Mouse (Mus musculus) lung, embryonic 15.5 days (tissue): ENCODE measurements at regions not wholly inside any gene's neighbourhood (a gene's known extent, or its start where the extent isn't known, plus 50 kb on each side); places are given as distances from the start of the nearest gene placed in this dataset.

Experiments used
- ATAC-seq: fragments of 200-750 bp; cut with Nextera tagmentation; 2 replicates; pipeline ENCODE4 v1.8.0; 2017; ENCODE audit warnings: moderate number of reproducible peaks, borderline replicate concordance; ENCODE audit not compliant: low FRiP score, low TSS enrichment; ENCODE audit errors: extremely low read depth
- H3K27ac ChIP-seq: fragments of 300-500 bp; sonication (generic); 2 replicates; pipeline ENCODE4 v1.5.1; 2015; ENCODE audit warnings: moderate library complexity, mild to moderate bottlenecking, inconsistent platforms
- H3K27me3 ChIP-seq: fragments of 300-500 bp; sonication (generic); 2 replicates; pipeline ENCODE4 v1.6.1; 2015; ENCODE audit warnings: inconsistent platforms
- H3K36me3 ChIP-seq: fragments of 300-500 bp; sonication (generic); 2 replicates; pipeline ENCODE4 v1.6.1; 2015; ENCODE audit warnings: inconsistent platforms
- H3K4me1 ChIP-seq: fragments of 300-500 bp; sonication (generic); 2 replicates; pipeline ENCODE4 v1.6.1; 2015; ENCODE audit warnings: inconsistent platforms
- H3K4me2 ChIP-seq: fragments of 300-500 bp; sonication (generic); 2 replicates; pipeline ENCODE4 v1.6.1; 2015; ENCODE audit warnings: inconsistent platforms, mild to moderate bottlenecking, moderate library complexity
- H3K4me3 ChIP-seq: fragments of 300-500 bp; sonication (generic); 2 replicates; pipeline ENCODE4 v1.5.1; 2015; ENCODE audit warnings: mild to moderate bottlenecking, inconsistent platforms
- H3K9ac ChIP-seq: fragments of 300-500 bp; sonication (generic); 2 replicates; pipeline ENCODE4 v1.6.1; 2015; ENCODE audit warnings: inconsistent platforms
- H3K9me3 ChIP-seq: fragments of 300-500 bp; sonication (generic); 2 replicates; pipeline ENCODE4 v1.6.1; 2016; ENCODE audit warnings: inconsistent platforms
- WGBS: fragments of 180-500 bp; shearing (Covaris S2); methylation state at CpG from one replicate; pipeline ENCODE4 v1.1.7; 2015; 5-methylcytosine and 5-hydroxymethylcytosine counted together

DNA sequence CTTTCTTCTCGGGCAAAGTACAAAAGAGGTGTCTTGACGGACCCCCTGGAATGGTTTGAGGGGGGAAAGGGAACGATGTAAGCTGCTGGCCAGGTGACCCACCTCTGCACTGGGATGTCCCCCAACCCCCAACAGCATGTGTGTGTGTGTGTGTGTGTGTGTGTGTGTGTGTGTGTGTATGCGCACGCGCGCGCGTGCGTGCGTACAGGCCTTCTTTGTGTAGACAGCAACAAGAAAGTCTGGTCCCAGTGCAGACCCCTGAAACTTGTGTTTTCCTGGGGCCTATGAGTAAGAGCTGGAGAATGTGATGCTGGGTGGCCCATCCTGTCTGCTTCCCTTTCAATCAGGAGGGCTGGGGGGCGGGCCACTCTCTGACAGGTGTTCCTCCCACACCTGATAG lies 118.7 kb upstream of the 4930535I16Rik start:
- Histone ChIP-seq H3K9me3 (no peaks in the 10 kb centered on the region), H3K36me3 (no peaks in the 10 kb centered on the region), H3K4me2 (no peak overlapping the region), H3K9ac (no peak overlapping the region), H3K4me1 (no peaks in the 10 kb centered on the region), H3K4me3 (no peak overlapping the region), H3K27ac (no peak overlapping the region), H3K27me3 (no peaks in the 10 kb centered on the region)
- WGBS: 59% methylated on average over 12 of the region's 12 CpGs
- no peak for ATAC-seq

- no peaks in the 10 kb centered on the region for H3K27me3 ChIP-seq
- H3K4me1 ChIP-seq: no peaks in the 10 kb centered on the region
- WGBS: 20% methylated on average over 10 of the region's 10 CpGs
- H3K9ac ChIP-seq: no peak overlapping the region
- no peak overlapping the region for H3K27ac ChIP-seq
- H3K9me3 ChIP-seq: no peaks in the 10 kb centered on the region
- ATAC-seq: no peak
- H3K4me2 ChIP-seq: no peak overlapping the region
- H3K36me3 ChIP-seq: no peaks in the 10 kb centered on the region
- H3K4me3 ChIP-seq: no peak overlapping the region
Observed at GRCm38 (mm10) chr4:124035657-124036061, 117.8 kb upstream of the 4930535I16Rik start.

GRCm38 (mm10) chr4:124035192-124035591 lies 117.4 kb upstream of the 4930535I16Rik start:
- H3K4me2 ChIP-seq: no peak overlapping the region
- no peak overlapping the region for H3K4me3 ChIP-seq
- WGBS: 25% methylated on average over 7 of the region's 7 CpGs
- H3K9ac ChIP-seq: no peak overlapping the region
- no peaks in the 10 kb centered on the region for H3K36me3 ChIP-seq
- no peaks in the 10 kb centered on the region for H3K9me3 ChIP-seq
- H3K4me1 ChIP-seq: no peaks in the 10 kb centered on the region
- H3K27ac ChIP-seq: no peak overlapping the region
- H3K27me3 ChIP-seq: no peaks in the 10 kb centered on the region
- ATAC-seq: 0 out of 2 replicates have a peak, but pooled peaks have one; percentile 27

GRCm38 (mm10) chr4:124028061-124028460 lies 110.2 kb upstream of the 4930535I16Rik start:
- H3K27ac ChIP-seq: no peak overlapping the region
- H3K27me3 ChIP-seq: no peaks in the 10 kb centered on the region
- H3K4me1 ChIP-seq: no peaks in the 10 kb centered on the region
- H3K9me3 ChIP-seq: no peaks in the 10 kb centered on the region
- no peak overlapping the region for H3K4me3 ChIP-seq
- H3K4me2 ChIP-seq: no peak overlapping the region
- ATAC-seq: no peak
- H3K9ac ChIP-seq: no peak overlapping the region
- no peaks in the 10 kb centered on the region for H3K36me3 ChIP-seq
- 77% methylated on average over 12 of the region's 12 CpGs for WGBS

DNA sequence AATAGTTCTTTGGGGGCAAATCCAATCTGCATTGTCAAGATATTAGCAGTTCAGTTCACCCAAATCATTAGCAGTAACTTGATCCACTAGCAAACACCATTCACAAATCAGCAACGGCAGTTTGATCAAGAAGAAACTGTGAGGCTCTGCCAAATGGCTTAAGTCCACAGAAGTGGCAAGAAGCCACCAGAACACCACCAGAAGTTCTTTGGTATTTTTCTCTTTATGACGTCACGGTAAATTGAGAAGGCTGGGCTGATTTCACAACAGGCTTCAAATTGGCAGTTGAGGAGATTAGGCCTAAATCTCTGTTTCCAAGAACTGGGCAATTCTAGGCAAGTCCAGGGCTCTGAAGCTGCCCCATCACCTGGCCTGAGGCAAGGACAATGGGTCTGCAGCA lies 98.6 kb upstream of the 4930535I16Rik start:
- no peak overlapping the region for H3K4me2 ChIP-seq
- no peaks in the 10 kb centered on the region for H3K36me3 ChIP-seq
- H3K4me3 ChIP-seq: no peak overlapping the region
- no peaks in the 10 kb centered on the region for H3K9me3 ChIP-seq
- no peaks in the 10 kb centered on the region for H3K4me1 ChIP-seq
- H3K27me3 ChIP-seq: no peaks in the 10 kb centered on the region
- ATAC-seq: no peak
- H3K27ac ChIP-seq: no peak overlapping the region
- no peak overlapping the region for H3K9ac ChIP-seq
- WGBS: 55% methylated on average over 3 of the region's 3 CpGs

- no peak for ATAC-seq
- Histone ChIP-seq H3K9me3 (no peaks in the 10 kb centered on the region), H3K4me2 (no peak overlapping the region), H3K36me3 (no peaks in the 10 kb centered on the region), H3K9ac (no peak overlapping the region), H3K27me3 (no peaks in the 10 kb centered on the region), H3K27ac (no peak overlapping the region), H3K4me3 (no peak overlapping the region), H3K4me1 (no peaks in the 10 kb centered on the region)
- WGBS: 22% methylated on average over 6 of the region's 6 CpGs
Observed at GRCm38 (mm10) chr4:124015323-124015722, 97.5 kb upstream of the 4930535I16Rik start.

- 39% methylated on average over 6 of the region's 6 CpGs for WGBS
- H3K36me3 ChIP-seq: no peaks in the 10 kb centered on the region
- ATAC-seq: no peak
- no peaks in the 10 kb centered on the region for H3K9me3 ChIP-seq
- no peak overlapping the region for H3K27ac ChIP-seq
- H3K27me3 ChIP-seq: no peaks in the 10 kb centered on the region
- H3K4me2 ChIP-seq: no peak overlapping the region
- no peak overlapping the region for H3K9ac ChIP-seq
- no peaks in the 10 kb centered on the region for H3K4me1 ChIP-seq
- H3K4me3 ChIP-seq: no peak overlapping the region
Observed at GRCm38 (mm10) chr4:124012406-124012805, 94.6 kb upstream of the 4930535I16Rik start.

DNA sequence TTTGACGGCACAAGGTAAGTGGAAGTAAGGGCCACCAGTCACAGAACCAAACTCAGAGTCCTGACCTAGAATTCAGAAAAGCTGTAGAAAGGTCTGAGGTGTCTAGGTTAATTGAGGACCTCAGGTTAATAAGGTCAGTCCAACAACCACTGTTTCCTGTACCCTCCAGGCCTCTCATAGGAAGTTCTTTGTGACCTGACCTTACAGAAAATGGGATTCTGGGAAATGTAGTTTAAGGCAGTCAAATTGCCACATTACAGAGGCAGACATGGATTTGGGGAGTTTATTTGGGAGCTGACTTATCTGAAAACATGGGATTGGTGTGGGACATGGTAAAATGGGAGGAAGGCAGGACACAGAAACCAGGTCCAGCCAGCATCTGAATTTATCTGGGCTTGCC lies 90.9 kb upstream of the 4930535I16Rik start:
- 89% methylated on average over 1 of the region's 1 CpGs for WGBS

GRCm38 (mm10) chr4:124005626-124006315 lies 87.9 kb upstream of the 4930535I16Rik start:
- no peaks in the 10 kb centered on the region for H3K27me3 ChIP-seq
- no peak overlapping the region for H3K9ac ChIP-seq
- H3K9me3 ChIP-seq: no peaks in the 10 kb centered on the region
- 18% methylated on average over 17 of the region's 17 CpGs for WGBS
- peaks cover 19% of the 10 kb centered on the region for H3K4me1 ChIP-seq
- no peak for ATAC-seq
- H3K36me3 ChIP-seq: no peaks in the 10 kb centered on the region
- H3K4me2 ChIP-seq: no peak overlapping the region
- H3K27ac ChIP-seq: no peak overlapping the region
- no peak overlapping the region for H3K4me3 ChIP-seq

More for the DNA sequence above, 90.9 kb upstream of the 4930535I16Rik start:
- Histone ChIP-seq H3K27ac (no peak overlapping the region), H3K27me3 (no peaks in the 10 kb centered on the region), H3K9me3 (no peaks in the 10 kb centered on the region), H3K4me3 (no peak overlapping the region), H3K4me1 (peaks cover 9% of the 10 kb centered on the region; the same call in 1 of the 2 replicates), H3K9ac (no peak overlapping the region), H3K4me2 (no peak overlapping the region), H3K36me3 (no peaks in the 10 kb centered on the region)
- no peak for ATAC-seq

DNA sequence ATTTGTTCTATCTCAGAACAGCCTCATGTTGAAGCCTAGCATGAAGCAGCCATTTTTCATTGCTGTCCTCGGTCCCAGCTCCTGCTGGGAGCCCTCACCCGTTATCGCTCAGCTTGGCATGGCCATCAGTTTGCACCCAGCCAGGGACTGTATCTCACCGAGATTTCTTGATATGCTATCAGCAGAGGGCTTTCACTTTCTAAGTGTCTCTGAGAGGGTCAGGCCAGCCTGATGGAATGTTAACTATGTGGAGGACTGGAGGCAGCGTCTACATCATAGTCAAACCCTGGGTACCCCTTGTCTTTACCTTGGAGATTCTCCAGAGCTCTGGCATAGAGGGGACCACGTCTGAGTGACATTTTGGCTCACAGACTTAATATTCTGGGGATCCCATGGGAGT lies 84.9 kb upstream of the 4930535I16Rik start:
- no peak overlapping the region for H3K4me2 ChIP-seq
- no peak overlapping the region for H3K9ac ChIP-seq
- H3K4me3 ChIP-seq: no peak overlapping the region
- peak; percentile 40; the same call in 1 of the 2 replicates for ATAC-seq
- H3K27ac ChIP-seq: no peak overlapping the region
- no peaks in the 10 kb centered on the region for H3K27me3 ChIP-seq
- WGBS: 8% methylated on average over 6 of the region's 6 CpGs
- H3K4me1 ChIP-seq: peaks cover 19% of the 10 kb centered on the region
- no peaks in the 10 kb centered on the region for H3K36me3 ChIP-seq
- no peaks in the 10 kb centered on the region for H3K9me3 ChIP-seq

GRCm38 (mm10) chr4:124002105-124002504 lies 84.3 kb upstream of the 4930535I16Rik start:
- H3K36me3 ChIP-seq: no peaks in the 10 kb centered on the region
- no peak overlapping the region for H3K27ac ChIP-seq
- no peaks in the 10 kb centered on the region for H3K9me3 ChIP-seq
- H3K9ac ChIP-seq: no peak overlapping the region
- no peaks in the 10 kb centered on the region for H3K27me3 ChIP-seq
- WGBS: 41% methylated on average over 7 of the region's 7 CpGs
- no peak overlapping the region for H3K4me3 ChIP-seq
- peaks cover 19% of the 10 kb centered on the region for H3K4me1 ChIP-seq
- H3K4me2 ChIP-seq: no peak overlapping the region
- no peak for ATAC-seq

DNA sequence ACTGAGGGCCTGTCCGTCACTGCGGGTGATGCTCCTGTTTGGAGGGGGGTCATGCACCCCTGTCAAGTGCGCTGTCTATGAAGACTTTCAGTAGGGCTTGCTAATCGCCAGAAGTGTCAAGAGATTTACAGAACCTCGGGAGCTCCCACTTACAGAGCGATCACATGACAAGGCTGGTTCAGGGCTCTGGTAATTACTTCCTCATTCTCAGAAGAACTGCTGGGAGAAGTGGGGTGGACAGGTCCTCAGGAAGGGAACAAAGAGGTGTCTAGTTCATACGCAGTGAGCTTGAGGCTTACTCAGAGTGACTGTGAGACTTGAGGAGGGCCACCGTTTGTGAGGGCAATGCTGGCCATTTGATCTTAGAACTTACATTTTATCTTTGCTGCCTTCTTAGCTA lies 78.0 kb upstream of the 4930535I16Rik start:
- no peaks in the 10 kb centered on the region for H3K9me3 ChIP-seq
- peaks cover 16% of the 10 kb centered on the region for H3K27me3 ChIP-seq
- H3K4me2 ChIP-seq: no peak overlapping the region
- H3K27ac ChIP-seq: no peak overlapping the region
- no peaks in the 10 kb centered on the region for H3K36me3 ChIP-seq
- no peak overlapping the region for H3K9ac ChIP-seq
- peaks cover 4% of the 10 kb centered on the region for H3K4me1 ChIP-seq
- WGBS: 55% methylated on average over 8 of the region's 8 CpGs
- no peak for ATAC-seq
- H3K4me3 ChIP-seq: no peak overlapping the region

DNA sequence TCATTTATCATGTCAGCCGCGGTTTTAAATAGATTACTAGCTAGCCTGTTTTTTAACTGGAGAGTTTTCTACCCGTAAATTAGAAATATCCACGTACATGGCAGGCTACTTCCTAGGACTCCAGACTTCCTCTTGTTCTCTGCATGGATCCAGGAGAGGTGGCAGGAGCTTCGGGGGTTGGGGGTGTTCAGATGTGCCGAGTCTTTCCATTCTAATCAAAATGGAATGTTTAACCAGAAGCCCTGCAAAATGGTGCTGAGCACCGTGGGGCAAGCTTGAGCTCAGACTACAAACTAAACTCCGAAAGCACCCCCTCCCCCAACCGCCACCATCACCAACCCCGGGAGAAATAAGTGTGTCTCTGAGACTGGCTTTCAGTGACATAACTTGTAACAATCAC lies 73.4 kb upstream of the 4930535I16Rik start:
- peak overlapping the region; percentile 53 for H3K4me2 ChIP-seq
- 5% methylated on average over 10 of the region's 10 CpGs for WGBS
- no peak overlapping the region for H3K27ac ChIP-seq
- peaks cover 9% of the 10 kb centered on the region for H3K4me1 ChIP-seq
- ATAC-seq: no peak
- no peaks in the 10 kb centered on the region for H3K36me3 ChIP-seq
- peak overlapping the region; percentile 19 for H3K4me3 ChIP-seq
- H3K9ac ChIP-seq: no peak overlapping the region
- peaks cover 41% of the 10 kb centered on the region for H3K27me3 ChIP-seq
- H3K9me3 ChIP-seq: no peaks in the 10 kb centered on the region
